Mouse (Mus musculus): ENCODE data around the gene Dnah2.
A peak's percentile ranks its signal among the peaks of the same experiment; 100 is the strongest.

Gene Dnah2

DNA sequence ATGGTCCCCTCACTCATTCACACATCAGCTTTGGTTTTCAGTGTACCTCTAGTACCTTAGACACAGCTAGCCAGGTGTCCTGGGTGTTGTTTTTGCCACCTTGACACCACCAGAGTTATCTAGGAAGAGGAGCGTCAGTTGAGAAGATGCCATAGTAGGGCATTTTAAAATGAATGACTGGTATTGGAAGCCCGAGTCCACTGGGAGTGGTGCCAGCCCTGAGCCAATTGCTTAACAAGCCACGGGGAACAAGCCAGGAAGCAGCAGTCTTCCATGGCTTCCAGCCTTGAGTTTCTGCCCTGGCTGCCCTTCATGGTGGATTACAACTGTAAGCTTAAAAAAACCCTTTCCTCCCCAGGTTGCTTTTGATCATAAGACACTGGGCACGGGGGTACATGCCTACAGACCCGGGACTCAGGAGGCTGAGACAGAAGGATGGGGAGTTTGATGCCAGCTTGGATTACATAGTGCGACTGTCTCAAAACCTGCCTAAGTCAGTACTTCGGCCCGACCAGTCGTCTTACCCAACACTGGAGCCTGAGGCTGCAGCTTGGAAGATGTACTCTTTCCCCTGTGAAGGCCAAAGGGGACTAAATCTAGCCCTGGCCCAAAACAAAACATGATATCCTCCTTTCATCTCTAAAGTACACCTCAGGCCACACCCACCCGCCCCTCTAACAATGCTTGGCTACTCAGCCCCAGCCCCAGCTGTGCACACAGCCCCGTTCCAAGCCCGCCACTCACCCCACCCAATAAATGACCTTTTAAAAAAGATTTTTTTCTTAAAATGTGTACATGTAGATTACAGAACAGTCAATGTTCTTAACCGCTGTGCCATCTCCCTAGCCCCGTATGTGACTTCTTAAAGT, 159.1 kb downstream of the Dnah2 start:
- DNase-seq (ENCODE audit: low spot score): peak; percentile 64

DNA sequence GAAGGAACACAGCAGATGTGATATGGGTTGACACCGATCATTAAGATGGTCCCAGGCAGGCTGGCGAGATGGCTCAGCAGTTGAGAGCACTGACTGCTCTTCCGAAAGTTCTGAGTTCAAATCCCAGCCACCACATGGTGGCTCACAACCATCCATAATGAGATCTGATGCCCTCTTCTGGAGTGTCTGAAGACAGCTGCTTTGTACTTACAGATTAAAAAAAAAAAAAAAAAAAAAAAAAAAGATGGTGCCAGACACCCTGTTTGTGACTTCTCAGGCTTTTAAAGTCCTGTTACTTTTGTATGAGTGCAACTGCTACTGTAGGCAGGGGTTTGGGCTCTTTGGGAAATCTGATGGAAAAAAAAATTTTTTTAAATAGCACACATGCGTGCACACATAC, 160.2 kb downstream of the Dnah2 start:
- DNase-seq (ENCODE audit: low spot score): no peak

DNA sequence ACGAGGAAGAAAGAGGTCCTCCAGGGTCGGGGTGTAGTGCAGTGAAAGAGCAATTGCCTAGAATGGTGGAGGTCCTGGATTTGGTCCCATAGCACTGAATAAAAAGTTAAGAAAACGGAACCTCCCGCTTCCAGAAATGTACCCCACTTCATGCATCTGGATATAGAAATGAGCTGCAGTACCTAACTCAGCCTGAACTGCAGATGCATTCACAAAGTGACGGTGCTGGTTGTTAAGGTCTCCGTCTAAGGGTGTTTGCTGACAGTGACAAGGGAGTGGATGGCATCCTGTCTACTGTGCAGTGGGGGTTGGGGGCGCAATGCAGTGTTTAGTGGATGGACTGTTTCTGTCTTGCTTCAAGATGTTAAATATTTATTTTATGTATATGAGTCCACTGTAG, 162.2 kb downstream of the Dnah2 start:
- DNase-seq (ENCODE audit: low spot score): no peak

DNA sequence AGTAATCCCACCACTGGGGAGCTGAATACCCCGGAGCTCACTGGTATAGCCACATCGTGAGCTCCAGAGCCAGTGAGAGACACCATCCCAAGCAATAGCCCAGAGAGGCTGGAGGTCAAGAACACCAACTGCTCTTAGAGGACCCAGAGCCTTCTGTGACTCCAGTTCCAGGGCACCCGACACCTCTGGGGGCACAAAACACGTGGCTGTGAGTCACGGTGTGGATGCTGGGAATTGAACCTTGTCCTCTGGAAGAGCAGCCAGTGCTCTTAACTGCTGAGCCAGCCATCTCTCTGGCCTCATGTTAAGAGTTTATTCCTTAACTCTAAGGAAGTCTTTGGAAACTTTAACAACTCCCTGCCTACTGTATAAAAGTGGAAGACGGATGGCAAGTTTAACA, 163.9 kb downstream of the Dnah2 start:
- DNase-seq (ENCODE audit: low spot score): no peak

DNA sequence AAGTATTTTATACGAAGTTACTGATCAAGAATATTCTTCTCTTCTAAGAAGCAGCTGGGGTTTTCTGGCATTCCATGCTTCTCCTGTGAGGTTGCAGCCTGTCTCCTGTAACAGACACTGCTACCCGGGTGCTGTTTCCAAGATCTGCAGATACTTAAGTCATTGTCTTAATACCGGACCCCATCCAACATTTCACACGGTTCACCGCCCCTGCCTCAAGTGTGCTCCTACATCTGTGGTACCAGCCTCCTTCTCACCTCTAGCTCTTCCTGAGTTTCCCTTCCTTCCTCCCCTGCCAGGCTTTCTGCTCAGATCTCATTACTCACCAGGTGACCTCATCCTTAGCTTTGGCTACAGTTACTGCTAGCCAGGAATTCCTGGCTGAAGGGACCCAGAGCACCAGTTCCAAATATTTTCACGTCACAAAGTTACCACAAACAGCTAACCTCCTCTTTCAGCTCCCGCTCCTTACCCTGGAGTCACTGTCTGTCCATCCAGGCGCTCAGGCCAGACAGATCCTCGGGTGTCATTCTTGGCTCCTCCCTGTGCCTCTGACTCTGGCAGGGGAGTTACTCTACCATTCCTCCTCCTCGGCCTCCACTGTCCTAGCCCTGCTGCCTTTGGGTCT, 166.3 kb downstream of the Dnah2 start:
- DNase-seq (ENCODE audit: low spot score): no peak

DNA sequence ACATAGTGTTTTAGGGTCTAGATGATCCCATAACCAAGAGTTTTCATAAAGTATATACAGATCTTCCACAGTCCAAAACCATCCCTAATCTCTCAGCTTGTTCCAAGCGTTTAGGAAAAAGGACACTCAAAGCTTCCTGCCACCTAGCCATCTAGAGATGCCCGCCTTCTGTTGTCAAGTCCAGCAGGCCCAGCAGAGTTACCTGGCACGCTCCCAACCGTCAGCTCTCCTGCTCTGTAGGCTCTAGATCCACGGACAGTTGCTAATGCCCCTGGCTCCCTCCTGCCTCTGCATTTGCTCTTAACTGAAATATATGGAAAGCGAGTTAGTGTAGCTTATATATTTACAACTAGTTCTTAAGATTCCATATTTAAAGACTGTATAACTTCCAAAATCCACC, 167.6 kb downstream of the Dnah2 start:
- peak; percentile 60 for DNase-seq (ENCODE audit: low spot score)

DNA sequence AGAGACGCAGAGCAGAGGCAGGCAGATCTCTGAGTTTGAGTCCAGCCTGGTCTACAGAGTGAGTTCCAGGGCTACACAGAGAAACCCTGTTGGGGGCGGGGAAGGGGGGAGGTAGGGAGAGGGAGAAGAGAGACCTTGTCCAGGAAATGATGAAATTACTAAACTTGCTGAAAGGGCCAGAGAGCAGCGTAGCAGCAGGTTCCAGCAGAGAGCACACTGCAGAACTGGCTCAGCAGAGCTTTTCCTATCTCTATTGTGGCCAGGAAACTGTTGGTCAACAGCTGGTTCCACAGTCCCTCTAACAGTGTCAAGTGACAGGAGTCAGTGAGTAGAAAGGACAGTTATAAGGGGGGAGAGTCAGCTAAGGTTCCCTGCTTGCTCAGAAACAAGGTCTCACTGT, 169.3 kb downstream of the Dnah2 start:
- no peak for DNase-seq (ENCODE audit: low spot score)

DNA sequence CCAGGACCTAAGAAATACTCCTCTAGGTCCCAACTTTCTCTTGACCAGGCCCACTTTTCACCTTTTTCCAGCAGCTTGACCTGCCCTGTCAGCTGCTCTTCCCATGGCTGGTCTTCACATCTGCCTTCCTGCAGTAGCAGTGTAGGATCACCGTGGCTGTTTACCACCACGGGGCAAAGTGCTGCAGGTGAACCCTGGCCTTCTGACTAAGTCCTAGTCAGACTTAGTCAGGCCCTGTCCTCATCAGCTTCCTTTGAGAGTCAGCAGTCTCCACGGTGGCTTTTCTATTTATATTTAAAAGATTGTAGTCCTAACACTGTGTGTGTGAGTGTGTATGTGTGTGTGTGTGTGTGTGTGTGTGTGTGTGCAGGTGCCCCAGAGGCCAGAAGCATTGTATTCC, 171.1 kb downstream of the Dnah2 start:
- no peak for DNase-seq (ENCODE audit: low spot score)

DNA sequence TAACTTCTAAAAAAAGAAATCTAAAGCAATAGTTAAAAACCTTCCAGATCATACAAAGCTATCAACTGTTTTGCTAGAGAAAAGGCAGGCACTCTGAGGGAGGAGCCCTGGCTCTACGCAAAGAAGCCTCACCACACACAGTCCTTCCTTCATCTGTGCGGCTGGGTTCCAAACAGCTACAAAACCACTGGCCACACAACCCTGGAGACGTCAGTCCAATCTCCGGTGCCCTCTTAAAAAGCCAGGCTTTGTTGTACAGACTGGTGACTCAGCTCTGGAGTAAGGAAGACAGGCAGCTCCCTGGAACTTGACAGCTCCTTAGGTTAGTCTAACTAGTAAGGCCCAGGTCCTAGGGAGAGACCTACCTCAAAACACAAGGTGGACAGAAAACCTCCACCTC, 173.3 kb downstream of the Dnah2 start:
- no peak for DNase-seq (ENCODE audit: low spot score)

DNA sequence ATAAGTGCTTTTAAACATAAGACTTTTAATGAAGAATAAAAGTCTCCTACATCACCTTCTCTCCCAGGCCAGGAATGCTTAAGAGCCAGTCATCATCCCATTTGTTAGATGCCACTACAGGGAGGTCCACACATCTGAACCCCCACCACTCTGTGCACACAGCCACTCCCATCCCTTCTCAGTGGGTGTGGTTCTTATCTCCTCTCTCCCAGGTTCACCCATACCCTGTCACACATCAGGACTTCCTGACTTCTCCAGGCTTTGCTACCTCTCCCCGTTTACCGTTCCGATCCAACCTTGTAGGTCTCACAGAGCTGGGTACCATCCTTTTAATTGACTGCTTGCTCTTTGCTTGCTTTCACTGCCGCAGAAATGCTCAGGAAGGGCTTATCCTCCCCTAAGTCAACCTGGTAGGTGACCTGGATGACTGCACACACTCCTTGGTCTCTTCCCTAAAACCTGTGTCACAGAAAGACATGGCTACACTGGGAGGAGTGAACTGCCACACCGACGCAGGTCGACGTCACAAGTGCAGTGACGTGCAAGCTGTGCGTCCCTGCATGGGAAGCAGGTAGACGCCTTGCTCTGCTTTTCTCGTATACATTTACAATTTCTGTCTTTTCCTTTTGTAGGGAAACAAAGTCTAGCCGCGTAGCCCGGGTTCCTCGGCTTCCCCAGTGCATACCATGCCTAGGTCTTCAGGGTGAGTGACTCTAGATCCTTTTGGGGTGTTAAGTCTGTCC, 175.5 kb downstream of the Dnah2 start:
- no peak for DNase-seq (ENCODE audit: low spot score)

DNA sequence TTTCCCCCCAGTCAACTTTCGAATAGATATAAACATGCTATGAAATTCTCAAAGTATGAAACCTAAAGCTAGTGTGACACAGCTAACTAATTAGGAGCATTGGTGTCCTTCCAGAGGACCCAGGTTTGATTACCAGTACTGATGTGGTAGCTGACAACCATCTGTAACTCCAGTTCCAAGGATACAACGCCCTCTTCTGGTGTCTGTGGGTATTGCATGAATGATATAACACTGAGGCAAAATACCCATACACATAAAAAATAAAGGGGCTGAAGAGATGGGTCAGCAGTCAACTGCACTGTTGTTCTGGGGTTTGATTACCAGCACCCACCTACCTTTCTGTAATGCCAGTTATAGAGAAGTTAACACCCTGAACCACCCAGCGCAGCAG, 176.1 kb downstream of the Dnah2 start:
- DNase-seq (ENCODE audit: low spot score): no peak

DNA sequence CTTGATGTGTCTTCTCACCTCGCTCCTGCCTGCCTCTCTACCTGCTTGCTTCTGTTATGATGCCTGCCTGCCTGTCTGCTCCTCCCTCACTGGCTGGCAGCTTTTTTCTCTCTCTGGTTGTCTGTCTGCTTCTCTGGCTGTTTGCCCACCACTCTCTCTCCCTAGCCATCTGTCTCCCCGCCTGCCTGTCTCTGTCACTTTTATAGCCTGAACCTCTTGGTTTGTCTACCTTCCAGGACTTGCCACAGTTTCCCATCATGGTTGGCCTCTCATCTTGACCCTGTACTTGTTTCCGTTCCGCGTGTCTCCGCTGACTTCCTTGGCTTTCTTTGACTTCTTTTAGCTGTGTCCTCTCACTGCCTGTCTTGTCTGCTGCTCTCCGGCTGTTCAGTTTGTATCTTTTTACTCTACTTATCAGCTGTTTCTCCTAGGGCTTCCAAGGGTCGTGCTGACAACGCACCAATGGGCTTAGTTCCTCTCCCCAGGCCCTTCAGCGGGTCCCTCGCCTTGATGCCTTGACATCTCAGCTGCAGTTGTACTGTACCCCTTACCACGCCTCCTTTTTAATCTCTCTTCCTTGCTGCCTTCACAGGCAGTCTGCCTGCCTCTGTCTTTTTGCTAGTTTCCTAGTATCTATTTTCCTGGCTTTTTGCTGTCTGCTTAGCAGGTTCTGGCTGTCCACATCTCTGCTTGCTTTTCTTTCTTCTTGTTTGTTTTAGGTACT, 176.7 kb downstream of the Dnah2 start:
- no peak for DNase-seq (ENCODE audit: low spot score)

DNA sequence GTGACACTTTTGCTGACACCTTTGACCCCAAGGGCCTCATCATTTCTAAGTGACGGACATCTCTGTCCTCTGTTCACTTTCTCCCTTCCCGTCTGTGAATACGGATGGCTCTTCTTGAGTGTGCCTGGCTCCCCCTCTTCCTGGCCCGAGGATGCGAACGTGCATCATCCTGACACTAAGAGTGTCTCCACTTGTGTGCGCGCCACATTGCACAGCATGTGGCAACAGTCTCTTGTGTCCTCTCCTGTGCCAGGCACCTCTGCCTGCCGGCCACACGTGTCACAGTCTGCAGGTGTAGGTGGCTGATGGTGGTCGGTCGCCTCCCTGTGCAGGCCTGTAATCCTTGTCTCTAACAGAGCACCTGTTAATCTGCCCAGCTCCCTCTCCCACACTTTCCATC, 177.3 kb downstream of the Dnah2 start:
- no peak for DNase-seq (ENCODE audit: low spot score)

DNA sequence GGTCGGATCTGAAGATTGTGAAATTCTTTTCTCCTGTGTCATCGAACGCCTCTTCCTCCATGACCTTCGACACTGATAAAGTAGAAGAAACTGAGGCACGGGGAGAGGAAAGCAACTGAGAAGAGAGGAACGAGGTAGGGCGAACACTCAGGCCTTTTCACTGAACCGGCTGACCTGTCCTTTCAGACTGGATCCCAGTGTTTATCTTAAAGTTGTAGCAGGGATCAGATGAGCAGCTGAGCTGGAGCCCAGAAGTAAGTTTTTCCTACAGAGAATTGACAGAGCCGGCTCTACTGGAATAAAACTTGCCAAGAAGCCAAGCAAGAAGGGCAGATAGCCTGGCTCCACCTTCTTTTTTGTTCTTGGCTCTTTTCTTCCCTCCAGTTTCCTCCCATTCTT, 178.1 kb downstream of the Dnah2 start:
- no peak for DNase-seq (ENCODE audit: low spot score)

Data from testis, postnatal 10 days (tissue).